Comparison of ENCODE assay signal across 32 mouse cellular contexts in genomic region chr11:119799536-119799935, GRCm38 (mm10).
DNase-seq lines count a peak whose midpoint lies in the region; ATAC-seq and TF ChIP-seq lines count a peak whose summit lies in the region.
"Had no signal": no experiment of that assay in that cellular context is flagged by ENCODE, and none has a peak within 500 bp of the region (broad histone marks: within the 10 kb centered on the region; RNA-seq: fewer than 3 reads in every experiment).

No protein-coding gene starts in this region.

- H3K4me1 ChIP-seq in bone marrow macrophage, adult 2 months (ENCODE audit: control insufficient read depth, insufficient read depth, low read length): peaks cover 67% of the 10 kb centered on the region
- peaks cover 41% of the 10 kb centered on the region for H3K4me1 ChIP-seq in limb, embryonic 10.5 days
- H3K4me1 ChIP-seq in forebrain, embryonic 11.5 days (replicated peaks; ENCODE audit: control insufficient read depth, insufficient read depth, low read length): no peaks in the 10 kb centered on the region

- H3K36me3 ChIP-seq in limb, embryonic 10.5 days: peaks cover 23% of the 10 kb centered on the region
- no peaks in the 10 kb centered on the region for H3K36me3 ChIP-seq in myocyte (ENCODE audit: control insufficient read depth, insufficient read depth)
- H3K36me3 ChIP-seq in forebrain, embryonic 11.5 days (ENCODE audit: control insufficient read depth, insufficient read depth, low read length): no peaks in the 10 kb centered on the region
- H3K36me3 ChIP-seq: hindbrain, embryonic 15.5 days; lung, embryonic 15.5 days; midbrain, embryonic 12.5 days; neural tube, embryonic 13.5 days had no signal

- no peak overlapping the region for H3K4me3 ChIP-seq in left cerebral cortex, adult 2 months
- no peak overlapping the region for H3K4me3 ChIP-seq in bone marrow macrophage, adult 2 months (ENCODE audit: insufficient read depth, low read length)
- H3K4me3 ChIP-seq in limb, embryonic 10.5 days: no peak overlapping the region
- H3K4me3 ChIP-seq in myocyte: no peak overlapping the region
- no peak overlapping the region for H3K4me3 ChIP-seq in forebrain, embryonic 11.5 days (ENCODE audit: low read depth, low read length)
- H3K4me3 ChIP-seq: embryonic facial prominence, embryonic 12.5 days; erythroblast, embryonic 14.5 days; forebrain, embryonic 13.5 days; hindbrain, embryonic 10.5 days; hindbrain, embryonic 15.5 days; kidney, embryonic 15.5 days; layer of hippocampus, adult 2 months; lung, embryonic 15.5 days; megakaryocyte, embryonic 14.5 days; midbrain, embryonic 12.5 days; neural tube, embryonic 13.5 days had no signal

- H3ac ChIP-seq in myocyte (ENCODE audit: control insufficient read depth, insufficient read length): no peak overlapping the region

- TF ChIP-seq CTCF in left cerebral cortex, adult 2 months (IDR thresholded peaks at IDR 0.05): no peak
- no peak for TF ChIP-seq CTCF in bone marrow macrophage, adult 2 months (IDR thresholded peaks at IDR 0.05; ENCODE audit: low read depth, low read length)

- intact Hi-C loops in left cerebral cortex, adult 2 months (cut with DNase I): loop anchor here (5.0 kb wide), 3 partner anchors 108 to 282 kb away; partner anchors contain the start of gene Nptx1
- intact Hi-C loops in left cerebral cortex, postnatal 4 days (cut with DNase I): no loop called here

- H3K27ac ChIP-seq in left cerebral cortex, adult 2 months: peak overlapping the region; percentile 25
- peak overlapping the region; percentile 20; the same call in 1 of the 2 replicates for H3K27ac ChIP-seq in bone marrow macrophage, adult 2 months (ENCODE audit: insufficient read depth, low read depth, low read length)
- peak overlapping the region; percentile 56; the same call in 1 of the 2 replicates for H3K27ac ChIP-seq in limb, embryonic 10.5 days
- H3K27ac ChIP-seq in forebrain, embryonic 11.5 days (ENCODE audit: low read depth, low read length): no peak overlapping the region
- H3K27ac ChIP-seq: embryonic facial prominence, embryonic 12.5 days; forebrain, embryonic 13.5 days; hindbrain, embryonic 10.5 days; hindbrain, embryonic 15.5 days; kidney, embryonic 15.5 days; layer of hippocampus, adult 2 months; lung, embryonic 15.5 days; midbrain, embryonic 12.5 days; neural tube, embryonic 13.5 days had no signal

- H3K27me3 ChIP-seq in limb, embryonic 10.5 days (ENCODE audit: low read depth, poor library complexity, severe bottlenecking): no peaks in the 10 kb centered on the region
- H3K27me3 ChIP-seq in myocyte (ENCODE audit: control insufficient read depth, insufficient read depth, insufficient read length): no peaks in the 10 kb centered on the region
- no peaks in the 10 kb centered on the region for H3K27me3 ChIP-seq in forebrain, embryonic 11.5 days (ENCODE audit: control insufficient read depth, insufficient read depth, low read length)
- H3K27me3 ChIP-seq: embryonic facial prominence, embryonic 12.5 days; forebrain, embryonic 13.5 days; hindbrain, embryonic 15.5 days; kidney, embryonic 15.5 days; lung, embryonic 15.5 days; midbrain, embryonic 12.5 days; neural tube, embryonic 13.5 days had no signal

- no peak overlapping the region for H3K9ac ChIP-seq in forebrain, embryonic 11.5 days (ENCODE audit: low read length)
- H3K9ac ChIP-seq: embryonic facial prominence, embryonic 12.5 days; forebrain, embryonic 13.5 days; hindbrain, embryonic 15.5 days; kidney, embryonic 15.5 days; lung, embryonic 15.5 days; midbrain, embryonic 12.5 days; neural tube, embryonic 13.5 days had no signal

- peak overlapping the region; percentile 55 for H3K4me2 ChIP-seq in myocyte (ENCODE audit: low read depth)
- no peak overlapping the region for H3K4me2 ChIP-seq in forebrain, embryonic 11.5 days (ENCODE audit: low read depth, low read length, severe bottlenecking)
- H3K4me2 ChIP-seq: embryonic facial prominence, embryonic 12.5 days; forebrain, embryonic 13.5 days; hindbrain, embryonic 15.5 days; kidney, embryonic 15.5 days; liver, embryonic 11.5 days; lung, embryonic 15.5 days; midbrain, embryonic 12.5 days; neural tube, embryonic 13.5 days had no signal

- ATAC-seq in forebrain, embryonic 11.5 days (replicated peaks; ENCODE audit: low FRiP score): no peak
- ATAC-seq: forebrain, embryonic 13.5 days had no signal

- DNase-seq in left cerebral cortex, adult 2 months (ENCODE audit: extremely low spot score in 1 of 2, low spot score in 2 of 2): no peak
- no peak for DNase-seq in left cerebral cortex, postnatal 4 days
- DNase-seq in limb, embryonic 10.5 days (ENCODE audit: low spot score): no peak
- DNase-seq in thymus, postnatal 0 days (ENCODE audit: low spot score): no peak
- DNase-seq in forebrain, embryonic 11.5 days (ENCODE audit: low spot score): no peak
- no peak for DNase-seq in heart, adult 11 months
- DNase-seq: adrenal gland, postnatal 25 days; B cell, adult 2 months; cerebellum, adult 2 months; cerebellum, postnatal 25 days; gastrocnemius, postnatal 36 days; heart, postnatal 14 days; kidney, adult 18-20 months; kidney, postnatal 25 days; retina, postnatal 1 day; right cerebral cortex, postnatal 25 days; thymus, postnatal 25 days had no signal

- no peaks in the 10 kb centered on the region for H3K79me2 ChIP-seq in myocyte (ENCODE audit: control insufficient read depth, insufficient read depth)

- TF ChIP-seq POLR2A in bone marrow macrophage, adult 2 months (IDR thresholded peaks at IDR 0.05; ENCODE audit: borderline replicate concordance, low read depth, low read length): no peak
- TF ChIP-seq POLR2A in myocyte (IDR thresholded peaks at IDR 0.05; ENCODE audit: insufficient read length, low read depth): no peak

- no peaks in the 10 kb centered on the region for H3K9me3 ChIP-seq in limb, embryonic 10.5 days (replicated peaks)
- H3K9me3 ChIP-seq in forebrain, embryonic 11.5 days (ENCODE audit: control insufficient read depth, low read length): no peaks in the 10 kb centered on the region
- H3K9me3 ChIP-seq: embryonic facial prominence, embryonic 12.5 days; forebrain, embryonic 13.5 days; G1E; hindbrain, embryonic 10.5 days; hindbrain, embryonic 15.5 days; kidney, embryonic 15.5 days; lung, embryonic 15.5 days; megakaryocyte, embryonic 14.5 days; midbrain, embryonic 12.5 days; neural tube, embryonic 13.5 days had no signal

- WGBS in limb, embryonic 10.5 days: 11% methylated on average over 2 of the region's 2 CpGs
- WGBS in forebrain, embryonic 11.5 days: 77% methylated on average over 2 of the region's 2 CpGs

TF ChIP-seq in myocyte, 11 proteins besides CTCF, POLR2A, EP300 and RAD21:
- TF ChIP-seq REST (IDR thresholded peaks at IDR 0.05; ENCODE audit: insufficient read depth, insufficient read length): no peak
- no peak for TF ChIP-seq MAX (IDR thresholded peaks at IDR 0.05; ENCODE audit: low read depth)
- TF ChIP-seq CEBPB (IDR thresholded peaks at IDR 0.05; ENCODE audit: insufficient read depth, poor library complexity, severe bottlenecking): no peak
- TF ChIP-seq TCF3 (IDR thresholded peaks at IDR 0.05; ENCODE audit: insufficient read length, low read depth): no peak
